Mouse (Mus musculus): ENCODE measurements at regions not wholly inside any gene's neighbourhood (a gene's known extent, or its start where the extent isn't known, plus 50 kb on each side); places are given as distances from the start of the nearest gene placed in this dataset.

DNA sequence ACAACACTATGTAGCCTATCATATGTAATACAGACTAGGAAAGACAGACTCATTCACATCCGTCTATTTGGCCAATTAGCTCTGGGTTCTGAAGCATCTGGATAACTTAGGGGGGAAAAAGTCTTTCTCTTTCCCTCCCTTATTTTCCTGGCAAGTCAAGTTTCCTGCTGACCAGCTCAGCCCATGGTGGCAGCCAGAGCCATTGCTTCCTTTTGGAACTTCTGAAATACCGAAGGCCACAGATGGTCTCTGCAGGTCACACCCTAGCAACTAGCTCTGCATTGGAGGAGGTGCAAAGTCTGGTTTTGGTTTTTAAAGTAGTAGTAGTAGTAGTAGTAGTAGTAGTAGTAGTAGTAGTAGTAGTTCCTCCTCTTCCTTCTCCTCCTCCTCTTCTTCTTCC is 76.6 kb upstream of the Gm15217 start:
- no peak for DNase-seq (ENCODE audit: low spot score)

GRCm38 (mm10) chr14:46305267-46305666 is 73.9 kb upstream of the Gm15217 start:
- DNase-seq (ENCODE audit: low spot score) = no peak

DNA sequence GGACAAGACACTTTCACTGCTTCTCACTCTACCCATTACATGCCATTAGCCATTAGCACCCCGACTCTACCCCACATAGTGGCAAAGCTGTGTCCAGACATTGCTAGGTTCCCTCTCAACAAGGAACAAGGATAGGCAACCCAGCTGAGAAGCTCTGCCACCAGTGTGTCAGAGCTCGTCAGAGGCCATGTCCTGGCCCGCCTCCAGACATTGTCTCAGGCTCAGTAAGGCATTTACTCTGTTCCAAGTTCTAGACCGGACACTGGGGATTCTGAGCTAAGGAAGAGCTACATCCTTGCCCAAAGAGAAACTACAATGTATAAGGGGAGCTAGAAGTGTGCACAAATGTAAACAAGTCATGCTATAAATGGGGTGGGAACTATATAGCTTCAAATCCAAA is 66.2 kb upstream of the Gm15217 start:
- no peak for DNase-seq (ENCODE audit: low spot score)

DNA sequence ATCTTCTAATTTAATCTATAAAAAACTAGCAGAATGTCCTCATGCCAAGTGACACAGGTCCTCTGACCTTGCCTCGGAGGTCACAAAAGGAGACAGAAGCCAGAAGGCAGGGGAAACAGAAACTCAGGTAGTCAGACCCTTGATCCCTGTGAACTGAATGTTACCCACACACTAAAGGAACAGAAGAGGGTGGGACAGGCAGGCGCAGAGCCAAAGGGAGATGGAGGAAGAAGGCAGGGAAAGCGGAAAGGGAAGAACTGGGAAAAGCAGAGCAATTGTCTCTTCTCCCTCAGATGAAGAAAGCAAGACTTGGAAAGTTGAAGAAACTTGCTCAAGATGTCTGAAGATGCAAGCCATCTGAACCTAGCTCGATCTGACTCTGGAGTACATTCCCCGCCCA is 62.7 kb upstream of the Gm15217 start:
- DNase-seq (ENCODE audit: low spot score) = no peak

DNA sequence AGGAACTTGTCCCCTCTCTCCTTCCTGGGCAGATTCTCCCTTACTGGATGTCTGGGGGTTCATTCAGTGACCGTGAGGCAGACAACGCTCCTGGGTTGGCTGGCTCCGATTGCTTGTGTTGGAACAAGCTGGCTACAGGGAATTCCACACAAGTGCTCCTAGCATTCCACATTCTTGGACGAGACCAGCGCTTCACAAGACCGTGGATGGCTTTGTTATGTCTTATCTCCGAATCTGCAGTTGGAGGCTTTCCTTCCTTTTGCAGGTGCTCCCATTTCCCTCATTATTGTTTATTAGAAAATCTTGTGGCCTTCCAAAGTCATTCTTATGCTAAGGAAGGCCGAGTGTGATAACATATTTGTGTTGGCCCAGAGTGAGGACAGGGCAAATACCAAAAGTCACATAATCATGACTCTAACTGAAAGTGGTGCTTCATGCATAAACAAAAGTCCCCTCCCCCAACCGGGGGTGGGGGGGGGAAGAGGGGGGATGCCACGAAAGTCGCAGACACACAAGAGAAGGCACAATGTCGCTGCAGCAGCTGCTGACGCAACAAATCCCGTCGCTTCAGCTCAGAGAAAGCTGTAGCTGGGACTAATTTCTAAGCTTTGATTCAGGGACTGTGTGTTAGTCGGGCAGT is 61.7 kb upstream of the Gm15217 start:
- no peak for DNase-seq (ENCODE audit: low spot score)

DNA sequence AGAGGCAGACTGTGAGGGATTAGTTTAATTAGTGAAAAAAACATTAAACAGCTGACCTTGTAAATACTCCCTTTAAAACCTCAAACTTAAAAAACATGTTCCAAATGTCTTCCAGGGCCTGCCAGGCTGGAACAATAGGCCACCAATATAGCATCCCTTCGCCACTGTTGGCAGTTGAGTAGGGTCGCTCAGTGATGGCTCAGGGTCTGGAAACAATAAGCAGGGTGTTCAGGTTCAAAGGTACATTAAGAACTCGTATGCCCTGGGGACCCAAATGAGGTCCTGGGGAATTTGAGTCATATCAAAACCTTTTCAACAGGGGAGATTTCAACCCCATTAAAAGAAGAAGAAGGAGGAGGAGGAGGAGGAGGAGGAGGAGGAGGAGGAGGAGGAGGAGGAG is 51.1 kb upstream of the Gm15217 start:
- no peak for DNase-seq (ENCODE audit: low spot score)

Measured in urinary bladder, postnatal 14 days (tissue).